Mouse (Mus musculus) heart, embryonic 15.5 days (tissue): ENCODE measurements around the gene Gm10490. TPM values are rescaled to one million over a fixed set of nuclear protein-coding genes. Genes with fewer than 3 reads are reported as not detected.
"Not testable (repeated sequence)": the region's sequence is repeated elsewhere in the genome, so short reads cannot be mapped to it uniquely, and the experiment has no call there.

ENCODE experiments used
- ATAC-seq: fragments of 200-750 bp; cut with Nextera tagmentation; replicated peaks from 2 replicates; pipeline ENCODE4 v1.8.0; 2017; ENCODE audit warnings: low read depth, moderate TSS enrichment; ENCODE audit not compliant: insufficient number of reproducible peaks, insufficient read depth, low FRiP score
- H3K27ac ChIP-seq: fragments of 300-500 bp; sonication (generic); 2 replicates; pipeline ENCODE4 v1.5.1; 2015; ENCODE audit warnings: mild to moderate bottlenecking, inconsistent platforms
- H3K27me3 ChIP-seq: fragments of 300-500 bp; sonication (generic); 2 replicates; pipeline ENCODE4 v1.6.1; 2015; ENCODE audit warnings: inconsistent platforms
- H3K36me3 ChIP-seq: fragments of 300-500 bp; sonication (generic); 2 replicates; pipeline ENCODE4 v1.6.1; 2015; ENCODE audit warnings: mild to moderate bottlenecking, inconsistent platforms
- H3K4me1 ChIP-seq: fragments of 300-500 bp; sonication (generic); replicated peaks from 2 replicates; pipeline ENCODE4 v1.6.1; 2015; ENCODE audit warnings: inconsistent platforms
- H3K4me2 ChIP-seq: fragments of 300-500 bp; sonication (generic); 2 replicates; pipeline ENCODE4 v1.6.1; 2015; ENCODE audit warnings: inconsistent platforms, mild to moderate bottlenecking, moderate library complexity
- H3K4me3 ChIP-seq: fragments of 300-500 bp; sonication (generic); 2 replicates; pipeline ENCODE4 v1.5.1; 2015; ENCODE audit warnings: mild to moderate bottlenecking, inconsistent platforms
- H3K9ac ChIP-seq: fragments of 300-500 bp; sonication (generic); 2 replicates; pipeline ENCODE4 v1.6.1; 2015; ENCODE audit warnings: mild to moderate bottlenecking, inconsistent platforms
- H3K9me3 ChIP-seq: fragments of 300-500 bp; sonication (generic); replicated peaks from 2 replicates; pipeline ENCODE4 v1.6.1; 2016; ENCODE audit warnings: inconsistent platforms
- WGBS: fragments of 180-500 bp; shearing (Covaris S2); methylation state at CpG from one replicate; pipeline ENCODE4 v1.1.7; 2015; ENCODE audit warnings: mixed read lengths; 5-methylcytosine and 5-hydroxymethylcytosine counted together
- polyA plus RNA-seq: library from polyadenylated mRNA; unstranded; fragments of >200 nt; fragmentation: Nextera tagmentation; extraction: Ambion mirVana; gene quantifications from 2 replicates; pipeline ENCODE4 v1.2.1, GENCODE M21; 2015

Gene Gm10490
- polyA plus RNA-seq, result not detected in 2 replicates

DNA sequence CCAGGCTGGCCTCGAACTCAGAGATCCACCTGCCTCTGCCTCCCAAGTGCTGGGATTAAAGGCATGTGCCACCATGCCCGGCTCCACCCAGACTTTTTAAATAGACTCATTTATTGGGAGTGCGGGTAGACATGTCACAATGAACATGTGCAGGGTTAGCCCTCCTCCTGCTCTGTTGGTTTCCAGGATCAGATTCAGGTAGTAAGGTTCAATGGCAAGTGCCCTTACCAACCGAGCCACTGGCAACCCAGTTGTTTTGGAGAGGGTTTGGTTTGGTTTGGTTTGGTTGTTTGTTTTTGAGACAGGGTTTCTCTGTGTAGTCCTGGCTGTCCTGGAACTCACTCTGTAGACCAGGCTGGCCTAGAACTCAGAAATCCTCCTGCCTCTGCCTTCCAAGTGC is at the start of gene Gm10490:
Gene Gm10490, plus strand, starts transcription at position 301 of the 400 bp plus-strand sequence.
- not testable (repeated sequence) for H3K4me2 ChIP-seq, H3K9me3 ChIP-seq, H3K27me3 ChIP-seq, H3K4me1 ChIP-seq, H3K9ac ChIP-seq, H3K27ac ChIP-seq, H3K36me3 ChIP-seq, ATAC-seq, H3K4me3 ChIP-seq
- WGBS, result 88% methylated on average over 4 of the region's 4 CpGs

DNA sequence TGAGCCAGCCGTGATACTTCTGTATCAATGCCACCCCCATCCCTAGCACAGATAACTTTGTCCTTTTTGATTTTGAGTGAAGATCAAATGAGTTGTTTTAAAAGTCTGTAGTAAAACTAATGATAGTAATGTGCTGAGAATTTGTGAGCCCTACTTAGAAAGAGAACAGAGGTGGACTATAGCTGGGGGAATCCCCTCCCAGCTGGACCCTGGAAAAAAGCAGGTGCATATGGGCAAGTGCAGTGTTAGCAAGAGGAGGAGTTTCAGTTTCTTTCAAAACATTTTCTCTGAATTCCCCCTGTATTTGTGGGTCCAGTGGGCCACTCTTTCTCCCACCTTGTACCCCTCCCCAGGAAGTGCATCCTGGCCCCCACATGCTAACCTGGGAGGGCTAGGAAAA is 46.2 kb upstream of the Gm10490 start:
- ATAC-seq, result no peak
- Histone ChIP-seq H3K27me3 (no peaks in the 10 kb centered on the region), H3K9me3 (no peaks in the 10 kb centered on the region), H3K4me1 (no peaks in the 10 kb centered on the region), H3K4me2 (no peak overlapping the region), H3K27ac (no peak overlapping the region), H3K9ac (no peak overlapping the region), H3K4me3 (no peak overlapping the region), H3K36me3 (peaks cover 10% of the 10 kb centered on the region; the same call in 1 of the 2 replicates)
- WGBS, result 83% methylated on average over 1 of the region's 1 CpGs

- H3K27me3 ChIP-seq, result no peaks in the 10 kb centered on the region
- no peak overlapping the region for H3K27ac ChIP-seq
- H3K9ac ChIP-seq, result no peak overlapping the region
- H3K4me3 ChIP-seq, result no peak overlapping the region
- ATAC-seq, result no peak
- H3K9me3 ChIP-seq, result no peaks in the 10 kb centered on the region
- WGBS, result 72% methylated on average over 3 of the region's 3 CpGs
- no peak overlapping the region for H3K4me2 ChIP-seq
- peaks cover 11% of the 10 kb centered on the region; the same call in 1 of the 2 replicates for H3K36me3 ChIP-seq
- H3K4me1 ChIP-seq, result no peaks in the 10 kb centered on the region
Observed at GRCm38 (mm10) chrX:7864551-7864950, 44.8 kb upstream of the Gm10490 start.

- H3K4me3 ChIP-seq, result no peak overlapping the region
- H3K27ac ChIP-seq, result no peak overlapping the region
- H3K27me3 ChIP-seq, result no peaks in the 10 kb centered on the region
- H3K9ac ChIP-seq, result no peak overlapping the region
- H3K9me3 ChIP-seq, result no peaks in the 10 kb centered on the region
- peaks cover 11% of the 10 kb centered on the region; the same call in 1 of the 2 replicates for H3K36me3 ChIP-seq
- H3K4me1 ChIP-seq, result no peaks in the 10 kb centered on the region
- no peak for ATAC-seq
- WGBS, result 75% methylated on average over 2 of the region's 2 CpGs
- no peak overlapping the region for H3K4me2 ChIP-seq
Observed at GRCm38 (mm10) chrX:7865343-7865742, 44.0 kb upstream of the Gm10490 start.

- WGBS, result 59% methylated on average over 2 of the region's 2 CpGs
Observed at GRCm38 (mm10) chrX:7865786-7866185, 43.6 kb upstream of the Gm10490 start.

GRCm38 (mm10) chrX:7867141-7867540 is 42.2 kb upstream of the Gm10490 start:
- H3K36me3 ChIP-seq, result peaks cover 11% of the 10 kb centered on the region; the same call in 1 of the 2 replicates
- no peak overlapping the region for H3K4me2 ChIP-seq
- H3K4me1 ChIP-seq, result no peaks in the 10 kb centered on the region
- no peaks in the 10 kb centered on the region for H3K27me3 ChIP-seq
- H3K9me3 ChIP-seq, result no peaks in the 10 kb centered on the region
- 89% methylated on average over 1 of the region's 1 CpGs for WGBS
- ATAC-seq, result no peak
- no peak overlapping the region for H3K4me3 ChIP-seq
- H3K9ac ChIP-seq, result no peak overlapping the region
- no peak overlapping the region for H3K27ac ChIP-seq

More at GRCm38 (mm10) chrX:7865786-7866185, 43.6 kb upstream of the Gm10490 start:
- Histone ChIP-seq H3K9me3 (no peaks in the 10 kb centered on the region), H3K4me2 (no peak overlapping the region), H3K27me3 (no peaks in the 10 kb centered on the region), H3K36me3 (peaks cover 11% of the 10 kb centered on the region; the same call in 1 of the 2 replicates), H3K4me1 (no peaks in the 10 kb centered on the region), H3K9ac (no peak overlapping the region), H3K27ac (no peak overlapping the region), H3K4me3 (no peak overlapping the region)
- no peak for ATAC-seq

- peaks cover 11% of the 10 kb centered on the region; the same call in 1 of the 2 replicates for H3K36me3 ChIP-seq
- H3K4me3 ChIP-seq, result no peak overlapping the region
- H3K9me3 ChIP-seq, result no peaks in the 10 kb centered on the region
- H3K27me3 ChIP-seq, result no peaks in the 10 kb centered on the region
- WGBS, result 52% methylated on average over 2 of the region's 2 CpGs
- H3K4me2 ChIP-seq, result no peak overlapping the region
- H3K27ac ChIP-seq, result no peak overlapping the region
- ATAC-seq, result no peak
- no peaks in the 10 kb centered on the region for H3K4me1 ChIP-seq
- H3K9ac ChIP-seq, result no peak overlapping the region
Observed at GRCm38 (mm10) chrX:7868506-7868905, 40.8 kb upstream of the Gm10490 start.

- 57% methylated on average over 3 of the region's 3 CpGs for WGBS
- H3K36me3 ChIP-seq, result peaks cover 11% of the 10 kb centered on the region; the same call in 1 of the 2 replicates
- no peak overlapping the region for H3K4me2 ChIP-seq
- H3K9ac ChIP-seq, result no peak overlapping the region
- H3K9me3 ChIP-seq, result no peaks in the 10 kb centered on the region
- no peak overlapping the region for H3K4me3 ChIP-seq
- ATAC-seq, result no peak
- no peak overlapping the region for H3K27ac ChIP-seq
- no peaks in the 10 kb centered on the region for H3K4me1 ChIP-seq
- H3K27me3 ChIP-seq, result no peaks in the 10 kb centered on the region
Observed at GRCm38 (mm10) chrX:7869826-7870225, 39.5 kb upstream of the Gm10490 start.

DNA sequence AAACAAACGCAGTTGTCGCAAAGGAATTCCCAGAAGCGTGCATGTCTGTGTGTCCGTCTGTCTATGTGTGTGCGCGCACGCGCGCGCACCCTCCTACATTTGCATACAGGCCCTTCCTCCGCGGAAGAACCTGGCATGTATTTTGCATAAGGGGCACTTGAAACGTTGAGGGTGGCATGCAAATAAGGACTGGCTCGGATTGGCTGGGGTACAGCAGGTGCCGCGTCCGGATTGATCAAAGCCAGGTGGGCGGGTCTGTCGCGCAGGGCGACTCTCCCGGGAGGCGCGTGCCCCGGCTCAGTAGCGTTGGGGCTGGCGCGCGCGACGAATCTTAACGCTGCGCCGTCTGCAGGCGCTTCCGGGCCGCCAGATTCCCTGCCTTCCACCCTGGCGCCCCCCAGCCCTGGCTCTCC is 31.3 kb upstream of the Gm10490 start, which contains the start of gene Pim2:
Gene Pim2, plus strand, starts transcription at position 256 of the 413 bp plus-strand sequence.
- peak within 1 kb of the TSS; percentile 51 for H3K9ac ChIP-seq
- 18% methylated on average over 22 of the region's 38 CpGs for WGBS
- H3K36me3 ChIP-seq, result no peaks in the 10 kb centered on the region
- H3K4me2 ChIP-seq, result peak within 1 kb of the TSS; percentile 91
- no peaks in the 10 kb centered on the region for H3K27me3 ChIP-seq
- peak; percentile 88 for ATAC-seq
- H3K4me1 ChIP-seq, result peaks cover 11% of the 10 kb centered on the region
- no peaks in the 10 kb centered on the region for H3K9me3 ChIP-seq
- H3K4me3 ChIP-seq, result peak within 1 kb of the TSS; percentile 53
- H3K27ac ChIP-seq, result no peak within 1 kb of the TSS

- Histone ChIP-seq H3K4me1 (peaks cover 11% of the 10 kb centered on the region), H3K4me3 (peak overlapping the region; percentile 53), H3K4me2 (peak overlapping the region; percentile 91), H3K27ac (no peak overlapping the region), H3K9me3 (no peaks in the 10 kb centered on the region), H3K9ac (peak overlapping the region; percentile 51), H3K36me3 (no peaks in the 10 kb centered on the region), H3K27me3 (no peaks in the 10 kb centered on the region)
- 13% methylated on average over 21 of the region's 21 CpGs for WGBS
- peak; percentile 30; the same call in 1 of the 2 replicates for ATAC-seq
Observed at GRCm38 (mm10) chrX:7878495-7878894, 30.8 kb upstream of the Gm10490 start.

DNA sequence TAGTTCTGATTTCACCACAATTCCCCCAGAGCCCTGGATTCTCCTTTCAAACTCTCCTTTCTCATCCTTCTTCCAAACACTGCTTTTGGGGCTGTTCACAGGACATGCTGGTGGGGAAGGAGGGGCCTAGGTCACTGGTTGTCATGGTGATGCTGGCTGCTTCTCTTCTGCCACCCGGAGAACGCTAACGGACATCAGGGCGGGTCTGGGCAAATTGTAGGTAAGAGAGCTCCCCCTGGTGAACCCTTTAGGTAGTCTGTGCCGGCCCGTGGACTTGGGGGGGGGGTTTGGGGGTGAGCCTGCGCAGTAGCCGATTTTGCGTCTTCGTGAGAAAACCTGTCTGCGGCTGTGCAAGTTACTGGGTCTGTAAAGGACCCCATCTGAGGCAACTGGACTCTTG is 29.5 kb upstream of the Gm10490 start:
- Histone ChIP-seq H3K27me3 (no peaks in the 10 kb centered on the region), H3K36me3 (no peaks in the 10 kb centered on the region), H3K27ac (no peak overlapping the region), H3K4me1 (peaks cover 13% of the 10 kb centered on the region), H3K4me2 (peak overlapping the region; percentile 91), H3K9ac (no peak overlapping the region), H3K4me3 (peak overlapping the region; percentile 18; the same call in 1 of the 2 replicates), H3K9me3 (no peaks in the 10 kb centered on the region)
- WGBS, result 7% methylated on average over 11 of the region's 11 CpGs
- no peak for ATAC-seq
